Mouse (Mus musculus): ENCODE measurements around the gene Kctd20. TPM values are rescaled to one million over a fixed set of nuclear protein-coding genes. Genes with fewer than 3 reads are reported as not detected.

Kctd20 gene
- total and polyA plus RNA-seq, 2 experiments from 2014 or later = 35.3 to 41.5 TPM

- TF ChIP-seq EP300 (IDR thresholded peaks at IDR 0.05; ENCODE audit: low read depth) (no peak), CTCF (IDR thresholded peaks at IDR 0.05; ENCODE audit: low read depth) (no peak)
These were observed 9.6 kb upstream of the Kctd20 start for GRCm38 (mm10) chr17:28942101-28942500.

GRCm38 (mm10) chr17:28943740-28944139 lies 8.0 kb upstream of the Kctd20 start, which contains the start of gene Pxt1:
Pxt1 (minus strand) TSS chr17:28943840.
- TF ChIP-seq EP300 (IDR thresholded peaks at IDR 0.05; ENCODE audit: low read depth) (no peak), CTCF (IDR thresholded peaks at IDR 0.05; ENCODE audit: low read depth) (no peak)
- Histone ChIP-seq H3K4me2 (ENCODE audit: low read depth, low read length) (no peak within 1 kb of the TSS), H3K4me3 (ENCODE audit: low read depth, low read length) (no peak within 1 kb of the TSS), H3K4me1 (ENCODE audit: control insufficient read depth, insufficient read depth) (no peaks in the 10 kb centered on the region), H3K27me3 (ENCODE audit: control insufficient read depth, insufficient read depth, low read length) (no peaks in the 10 kb centered on the region), H3K9me3 (replicated peaks; ENCODE audit: control insufficient read depth, low read length) (no peaks in the 10 kb centered on the region), H3K27ac (ENCODE audit: low read depth) (no peak within 1 kb of the TSS), H3K9ac (replicated peaks; ENCODE audit: low read depth, low read length) (no peak within 1 kb of the TSS), H3K36me3 (replicated peaks; ENCODE audit: control insufficient read depth, insufficient read depth, low read length) (no peaks in the 10 kb centered on the region)
- DNase-seq (ENCODE audit: low spot score) (no peak), ATAC-seq (ENCODE audit: insufficient read depth, low read depth) (no peak)
- WGBS = 83% methylated on average over 7 of the region's 7 CpGs

More at GRCm38 (mm10) chr17:28942101-28942500, 9.6 kb upstream of the Kctd20 start:
- Histone ChIP-seq H3K9me3 (replicated peaks; ENCODE audit: control insufficient read depth, low read length) (no peaks in the 10 kb centered on the region), H3K27ac (ENCODE audit: low read depth) (no peak overlapping the region), H3K36me3 (replicated peaks; ENCODE audit: control insufficient read depth, insufficient read depth, low read length) (no peaks in the 10 kb centered on the region), H3K9ac (replicated peaks; ENCODE audit: low read depth, low read length) (no peak overlapping the region), H3K4me2 (ENCODE audit: low read depth, low read length) (no peak overlapping the region), H3K4me1 (ENCODE audit: control insufficient read depth, insufficient read depth) (no peaks in the 10 kb centered on the region), H3K4me3 (ENCODE audit: low read depth, low read length) (no peak overlapping the region), H3K27me3 (ENCODE audit: control insufficient read depth, insufficient read depth, low read length) (no peaks in the 10 kb centered on the region)
- 69% methylated on average over 10 of the region's 11 CpGs for WGBS
- DNase-seq (ENCODE audit: low spot score) (no peak), ATAC-seq (ENCODE audit: insufficient read depth, low read depth) (no peak)

GRCm38 (mm10) chr17:28944481-28944880 lies 7.3 kb upstream of the Kctd20 start:
- Histone ChIP-seq H3K4me2 (ENCODE audit: low read depth, low read length) (no peak overlapping the region), H3K36me3 (replicated peaks; ENCODE audit: control insufficient read depth, insufficient read depth, low read length) (no peaks in the 10 kb centered on the region), H3K9ac (replicated peaks; ENCODE audit: low read depth, low read length) (no peak overlapping the region), H3K9me3 (replicated peaks; ENCODE audit: control insufficient read depth, low read length) (no peaks in the 10 kb centered on the region), H3K4me3 (ENCODE audit: low read depth, low read length) (no peak overlapping the region), H3K4me1 (ENCODE audit: control insufficient read depth, insufficient read depth) (no peaks in the 10 kb centered on the region), H3K27ac (ENCODE audit: low read depth) (no peak overlapping the region), H3K27me3 (ENCODE audit: control insufficient read depth, insufficient read depth, low read length) (no peaks in the 10 kb centered on the region)
- 87% methylated on average over 7 of the region's 7 CpGs for WGBS
- ATAC-seq (ENCODE audit: insufficient read depth, low read depth) = no peak
- no peak for DNase-seq (ENCODE audit: low spot score)
- TF ChIP-seq CTCF (IDR thresholded peaks at IDR 0.05; ENCODE audit: low read depth) (no peak), EP300 (IDR thresholded peaks at IDR 0.05; ENCODE audit: low read depth) (no peak)

GRCm38 (mm10) chr17:28947011-28947939 lies 4.5 kb upstream of the Kctd20 start:
- H3K27ac ChIP-seq (ENCODE audit: low read depth) = no peak overlapping the region
- DNase-seq (ENCODE audit: low spot score) (no peak), ATAC-seq (ENCODE audit: insufficient read depth, low read depth) (no peak)
- TF ChIP-seq CTCF (IDR thresholded peaks at IDR 0.05; ENCODE audit: low read depth) = no peak
- TF ChIP-seq EP300 (IDR thresholded peaks at IDR 0.05; ENCODE audit: low read depth) = no peak
- H3K4me2 ChIP-seq (ENCODE audit: low read depth, low read length) = no peak overlapping the region
- H3K9me3 ChIP-seq (replicated peaks; ENCODE audit: control insufficient read depth, low read length) = no peaks in the 10 kb centered on the region
- no peaks in the 10 kb centered on the region for H3K27me3 ChIP-seq (ENCODE audit: control insufficient read depth, insufficient read depth, low read length)
- H3K9ac ChIP-seq (replicated peaks; ENCODE audit: low read depth, low read length) = no peak overlapping the region
- 89% methylated on average over 19 of the region's 19 CpGs for WGBS
- no peaks in the 10 kb centered on the region for H3K36me3 ChIP-seq (replicated peaks; ENCODE audit: control insufficient read depth, insufficient read depth, low read length)
- H3K4me1 ChIP-seq (ENCODE audit: control insufficient read depth, insufficient read depth) = peaks cover 6% of the 10 kb centered on the region
- H3K4me3 ChIP-seq (ENCODE audit: low read depth, low read length) = no peak overlapping the region

DNA sequence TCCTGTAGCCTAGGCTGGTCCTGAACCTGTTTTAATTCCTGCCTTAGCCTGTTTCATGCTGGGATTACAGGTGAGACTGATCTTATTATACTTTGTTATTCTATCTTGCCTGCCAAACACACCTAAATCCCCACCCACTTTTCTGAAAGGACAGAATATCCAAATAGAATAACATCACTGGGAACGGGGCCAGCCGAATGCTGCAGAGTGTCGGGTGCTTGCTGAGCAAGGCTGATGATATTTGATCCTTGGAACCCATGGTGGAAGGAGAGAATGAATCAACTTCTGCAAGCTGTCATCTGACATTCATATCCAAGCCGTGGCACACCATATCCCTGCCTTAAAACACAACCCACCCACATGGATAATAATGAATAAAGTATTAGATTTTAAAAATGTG lies 3.1 kb upstream of the Kctd20 start:
- TF ChIP-seq CTCF (IDR thresholded peaks at IDR 0.05; ENCODE audit: low read depth) (no peak), EP300 (IDR thresholded peaks at IDR 0.05; ENCODE audit: low read depth) (no peak)
- no peaks in the 10 kb centered on the region for H3K9me3 ChIP-seq (replicated peaks; ENCODE audit: control insufficient read depth, low read length)
- H3K4me3 ChIP-seq (ENCODE audit: low read depth, low read length) = no peak overlapping the region
- no peak overlapping the region for H3K4me2 ChIP-seq (ENCODE audit: low read depth, low read length)
- no peak overlapping the region for H3K27ac ChIP-seq (ENCODE audit: low read depth)
- H3K4me1 ChIP-seq (ENCODE audit: control insufficient read depth, insufficient read depth) = peaks cover 13% of the 10 kb centered on the region
- H3K36me3 ChIP-seq (replicated peaks; ENCODE audit: control insufficient read depth, insufficient read depth, low read length) = no peaks in the 10 kb centered on the region
- DNase-seq (ENCODE audit: low spot score) (no peak), ATAC-seq (ENCODE audit: insufficient read depth, low read depth) (no peak)
- 54% methylated on average over 4 of the region's 4 CpGs for WGBS
- H3K9ac ChIP-seq (replicated peaks; ENCODE audit: low read depth, low read length) = no peak overlapping the region
- no peaks in the 10 kb centered on the region for H3K27me3 ChIP-seq (ENCODE audit: control insufficient read depth, insufficient read depth, low read length)

All from heart, postnatal 0 days (tissue).